Mouse (Mus musculus): ENCODE results near the gene Miga1.

The Miga1 gene

GRCm38 (mm10) chr3:152245273-152245910 lies 94.8 kb downstream of the Miga1 start:
- DNase-seq (ENCODE audit: low read depth, low spot score): no peak

GRCm38 (mm10) chr3:152243304-152243703 lies 96.9 kb downstream of the Miga1 start:
- DNase-seq (ENCODE audit: low read depth, low spot score): no peak

- no peak for DNase-seq (ENCODE audit: low read depth, low spot score)
Measured at GRCm38 (mm10) chr3:152241098-152241497, 99.1 kb downstream of the Miga1 start.

GRCm38 (mm10) chr3:152239592-152239991 lies 100.6 kb downstream of the Miga1 start:
- no peak for DNase-seq (ENCODE audit: low read depth, low spot score)

GRCm38 (mm10) chr3:152238836-152239235 lies 101.4 kb downstream of the Miga1 start:
- no peak for DNase-seq (ENCODE audit: low read depth, low spot score)

GRCm38 (mm10) chr3:152235805-152236204 lies 104.4 kb downstream of the Miga1 start:
- DNase-seq (ENCODE audit: low read depth, low spot score): no peak

- DNase-seq (ENCODE audit: low read depth, low spot score): no peak
Measured at GRCm38 (mm10) chr3:152235238-152235637, 105.0 kb downstream of the Miga1 start.

GRCm38 (mm10) chr3:152231333-152232100 lies 108.7 kb downstream of the Miga1 start:
- DNase-seq (ENCODE audit: low read depth, low spot score): no peak

- no peak for DNase-seq (ENCODE audit: low read depth, low spot score)
Measured at GRCm38 (mm10) chr3:152229271-152229670, 110.9 kb downstream of the Miga1 start.

GRCm38 (mm10) chr3:152228843-152229242 lies 111.4 kb downstream of the Miga1 start:
- no peak for DNase-seq (ENCODE audit: low read depth, low spot score)

- DNase-seq (ENCODE audit: low read depth, low spot score): no peak
Measured at GRCm38 (mm10) chr3:152225906-152226305, 114.3 kb downstream of the Miga1 start.

- no peak for DNase-seq (ENCODE audit: low read depth, low spot score)
Measured at GRCm38 (mm10) chr3:152224918-152225317, 115.3 kb downstream of the Miga1 start.
